Mouse (Mus musculus) heart, embryonic 14.5 days (tissue): ENCODE data around the gene Cope. TPM values are rescaled to one million over a fixed set of nuclear protein-coding genes. Genes with fewer than 3 reads are reported as not detected.

Source experiments
- ATAC-seq: fragments of 200-750 bp; cut with Nextera tagmentation; 2 replicates; pipeline ENCODE4 v1.8.0; 2017; ENCODE audit warnings: low read depth, moderate TSS enrichment; ENCODE audit not compliant: insufficient number of reproducible peaks, insufficient read depth, low FRiP score
- H3K27ac ChIP-seq, 2 experiments: fragments of 200-500 bp in 1 of 2; fragments of 300-500 bp in 1 of 2; sonication (generic) in 1 of 2; replicated peaks in 1 of 2; 2 replicates each; pipeline ENCODE4 v1.5.1; 2012 to 2014; ENCODE audit warnings: low read depth in 2 of 2, low read length in 2 of 2, control low read depth in 1 of 2, mild to moderate bottlenecking in 1 of 2, mixed read lengths in 1 of 2; ENCODE audit not compliant: control insufficient read depth in 1 of 2, insufficient read depth in 1 of 2
- H3K27me3 ChIP-seq: fragments of 300-500 bp; sonication (generic); 2 replicates; pipeline ENCODE4 v1.6.1; 2014; ENCODE audit warnings: mild to moderate bottlenecking, low read length, control low read depth; ENCODE audit not compliant: control insufficient read depth, insufficient read depth
- H3K36me3 ChIP-seq: fragments of 300-500 bp; sonication (generic); 2 replicates; pipeline ENCODE4 v1.6.1; 2014; ENCODE audit warnings: mild to moderate bottlenecking, control low read depth, low read length, mixed read lengths; ENCODE audit not compliant: control insufficient read depth, insufficient read depth
- H3K4me1 ChIP-seq, 2 experiments: fragments of 200-500 bp in 1 of 2; fragments of 300-500 bp in 1 of 2; sonication (generic) in 1 of 2; 2 replicates each; pipeline ENCODE4 v1.6.1; 2012 to 2014; ENCODE audit warnings: low read length in 2 of 2, control low read depth in 1 of 2, mixed read lengths in 1 of 2; ENCODE audit not compliant: control insufficient read depth in 2 of 2, insufficient read depth in 2 of 2
- H3K4me2 ChIP-seq: fragments of 300-500 bp; sonication (generic); 2 replicates; pipeline ENCODE4 v1.6.1; 2014; ENCODE audit warnings: mild to moderate bottlenecking, low read length
- H3K4me3 ChIP-seq, 2 experiments: fragments of 200-500 bp in 1 of 2; fragments of 300-500 bp in 1 of 2; sonication (generic) in 1 of 2; 2 replicates each; pipeline ENCODE4 v1.5.1; 2012 to 2014; ENCODE audit warnings: low read length in 2 of 2, mild to moderate bottlenecking in 2 of 2, control low read depth in 1 of 2, low read depth in 1 of 2, moderate library complexity in 1 of 2; ENCODE audit not compliant: control insufficient read depth in 1 of 2, insufficient read depth in 1 of 2
- H3K9ac ChIP-seq: fragments of 300-500 bp; sonication (generic); 2 replicates; pipeline ENCODE4 v1.6.1; 2014; ENCODE audit warnings: mild to moderate bottlenecking, low read length
- H3K9me3 ChIP-seq: fragments of 300-500 bp; sonication (generic); 2 replicates; pipeline ENCODE4 v1.6.1; 2016; ENCODE audit warnings: low read length, control low read depth; ENCODE audit not compliant: control insufficient read depth
- WGBS: fragments of 180-500 bp; shearing (Covaris S2); extraction: QIAGEN DNeasy Blood & Tissue Kit; methylation state at CpG from one replicate; pipeline ENCODE4 v1.1.7; 2014; 5-methylcytosine and 5-hydroxymethylcytosine counted together
- polyA plus RNA-seq: library from polyadenylated mRNA; unstranded; fragments of >200 nt; fragmentation: Nextera tagmentation; extraction: Ambion mirVana; gene quantifications from 2 replicates; pipeline ENCODE4 v1.2.1, GENCODE M21; 2014

Cope gene
- polyA plus RNA-seq, 1 experiment from 2014 or later: 319 TPM

- peaks cover 0 to 2% of the 10 kb centered on the region in 2 experiments; a peak in 1 of 4 replicates for H3K4me1 ChIP-seq
- no peak overlapping the region for H3K9ac ChIP-seq
- no peak overlapping the region for H3K4me3 ChIP-seq
- H3K27me3 ChIP-seq: no peaks in the 10 kb centered on the region
- ATAC-seq: no peak
- no peaks in the 10 kb centered on the region for H3K36me3 ChIP-seq
- no peak overlapping the region for H3K27ac ChIP-seq
- H3K4me2 ChIP-seq: no peak overlapping the region
- H3K9me3 ChIP-seq: no peaks in the 10 kb centered on the region
- 11% methylated on average over 3 of the region's 3 CpGs for WGBS
Observed at GRCm38 (mm10) chr8:70359411-70359810, 57.1 kb downstream of the Cope start.

GRCm38 (mm10) chr8:70360769-70361168, 58.5 kb downstream of the Cope start:
- no peak overlapping the region for H3K27ac ChIP-seq
- H3K9me3 ChIP-seq: no peaks in the 10 kb centered on the region
- H3K4me1 ChIP-seq: peaks cover 0 to 2% of the 10 kb centered on the region in 2 experiments; a peak in 1 of 4 replicates
- no peaks in the 10 kb centered on the region for H3K36me3 ChIP-seq
- WGBS: 49% methylated on average over 4 of the region's 4 CpGs
- H3K4me2 ChIP-seq: no peak overlapping the region
- no peak for ATAC-seq
- no peak overlapping the region for H3K4me3 ChIP-seq
- no peaks in the 10 kb centered on the region for H3K27me3 ChIP-seq
- no peak overlapping the region for H3K9ac ChIP-seq

DNA sequence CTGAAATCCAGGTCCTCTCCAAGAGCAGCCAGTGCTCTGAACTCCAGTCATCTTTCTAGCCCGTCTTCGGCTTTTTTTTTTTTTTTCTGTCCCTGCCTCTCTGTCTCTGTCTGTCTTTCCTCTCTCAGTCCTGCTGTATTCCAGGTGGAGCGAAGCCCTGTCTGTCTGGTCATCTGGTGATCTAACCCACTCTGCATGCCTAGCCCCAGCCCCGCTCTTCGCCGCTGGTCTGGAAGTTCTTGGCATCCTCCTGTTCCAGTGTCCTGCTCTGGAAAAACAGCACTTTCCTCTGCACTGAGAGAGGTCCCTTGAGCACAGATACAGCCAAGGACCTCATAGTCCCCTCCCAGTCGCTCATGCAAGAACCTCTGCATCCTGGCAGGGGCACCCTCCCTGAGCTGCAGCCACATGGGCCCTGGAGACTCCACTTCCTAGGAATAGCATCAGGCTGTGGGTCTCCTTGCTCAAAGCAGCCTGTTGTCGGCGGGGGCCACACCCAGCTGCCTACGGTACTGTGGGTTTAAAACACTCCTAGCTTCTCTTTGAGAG, 59.2 kb downstream of the Cope start:
- H3K27ac ChIP-seq: no peak overlapping the region
- no peaks in the 10 kb centered on the region for H3K27me3 ChIP-seq
- no peak overlapping the region for H3K4me3 ChIP-seq
- H3K4me2 ChIP-seq: no peak overlapping the region
- WGBS: 65% methylated on average over 10 of the region's 10 CpGs
- no peak overlapping the region for H3K9ac ChIP-seq
- H3K9me3 ChIP-seq: no peaks in the 10 kb centered on the region
- ATAC-seq: no peak
- peaks cover 0 to 2% of the 10 kb centered on the region in 2 experiments; a peak in 1 of 4 replicates for H3K4me1 ChIP-seq
- no peaks in the 10 kb centered on the region for H3K36me3 ChIP-seq

Other genes with a start within 250 kb of the Cope start
- gene Tm6sf2, start 229.6 kb upstream of the Cope start, polyA plus RNA-seq: 0.50 and 2.0 TPM in 2 replicates
- gene Hapln4, start 219.1 kb upstream of the Cope start, polyA plus RNA-seq: 0.19 TPM in 1 of 2 replicates, not detected in the other
- 0.26 and 0.34 TPM in 2 replicates for gene Ncan, start 181.6 kb upstream of the Cope start, polyA plus RNA-seq
- gene Nr2c2ap, start 171.2 kb upstream of the Cope start, polyA plus RNA-seq: 23.0 and 26.2 TPM in 2 replicates
- 18.1 and 21.0 TPM in 2 replicates for gene Rfxank, start 163.4 kb upstream of the Cope start, polyA plus RNA-seq
- gene Borcs8, start 163.0 kb upstream of the Cope start, polyA plus RNA-seq: 46.7 and 50.3 TPM in 2 replicates
- 0.22 TPM in 1 of 2 replicates, not detected in the other for gene Mef2b, start 162.8 kb upstream of the Cope start, polyA plus RNA-seq
- gene Tmem161a, start 130.2 kb upstream of the Cope start, polyA plus RNA-seq: 73.0 and 77.4 TPM in 2 replicates
- gene Slc25a42, start 90.2 kb upstream of the Cope start, polyA plus RNA-seq: 5.8 and 7.1 TPM in 2 replicates
- gene Sugp2, start 68.3 kb upstream of the Cope start, polyA plus RNA-seq: 23.1 and 29.1 TPM in 2 replicates
- 12.1 and 16.5 TPM in 2 replicates for gene Armc6, start 68.1 kb upstream of the Cope start, polyA plus RNA-seq
- gene Homer3, start 19.7 kb upstream of the Cope start, polyA plus RNA-seq: 22.2 and 25.0 TPM in 2 replicates
- 28.9 and 33.7 TPM in 2 replicates for gene Ddx49, start within 50 bp of the Cope start, polyA plus RNA-seq
- 1.8 and 2.3 TPM in 2 replicates for gene Cers1, start 13.3 kb downstream of the Cope start, polyA plus RNA-seq
- 0.57 TPM in 1 of 2 replicates, not detected in the other for gene Gdf1, start 27.3 kb downstream of the Cope start, polyA plus RNA-seq
- gene Upf1, start 50.8 kb downstream of the Cope start, polyA plus RNA-seq: 14.2 and 18.1 TPM in 2 replicates
- 3.0 and 4.6 TPM in 2 replicates for gene Comp, start 71.0 kb downstream of the Cope start, polyA plus RNA-seq
- 12.2 and 14.1 TPM in 2 replicates for gene Crtc1, start 137.1 kb downstream of the Cope start, polyA plus RNA-seq
- gene Klhl26, start 174.4 kb downstream of the Cope start, polyA plus RNA-seq: 9.6 and 9.8 TPM in 2 replicates
- 0.31 TPM in 1 of 2 replicates, not detected in the other for gene Tmem59l, start 184.8 kb downstream of the Cope start, polyA plus RNA-seq
- 0.42 and 2.0 TPM in 2 replicates for gene Crlf1, start 190.6 kb downstream of the Cope start, polyA plus RNA-seq
- gene Rex1bd, start 204.2 kb downstream of the Cope start, polyA plus RNA-seq: 129 and 138 TPM in 2 replicates
- gene Uba52, start 208.3 kb downstream of the Cope start, polyA plus RNA-seq: 900 and 1,040 TPM in 2 replicates
- gene Fkbp8, start 225.2 kb downstream of the Cope start, polyA plus RNA-seq: 189 and 209 TPM in 2 replicates
- gene Kxd1, start 225.4 kb downstream of the Cope start, polyA plus RNA-seq: 79.3 and 85.7 TPM in 2 replicates
- gene Ell, start 236.9 kb downstream of the Cope start, polyA plus RNA-seq: 13.0 and 13.2 TPM in 2 replicates